Mouse (Mus musculus): ENCODE results near the gene Man2b2.

GRCm38 (mm10) chr5:36876777-36877396 lies 46.4 kb upstream of the Man2b2 start:
- TF ChIP-seq GATA1 (IDR thresholded peaks at IDR 0.05; ENCODE audit: low read length) (no peak), TAL1 (IDR thresholded peaks at IDR 0.05; ENCODE audit: low read length) (no peak)
